Mouse (Mus musculus) heart, postnatal 0 days (tissue): ENCODE results near the gene Zmynd12. TPM values are rescaled to one million over a fixed set of nuclear protein-coding genes. Genes with fewer than 3 reads are reported as not detected.

Experiments
- ATAC-seq: fragments of 200-750 bp; cut with Nextera tagmentation; 2 replicates; pipeline ENCODE4 v1.8.0; 2017; ENCODE audit warnings: low read depth, moderate number of reproducible peaks, moderate library complexity; ENCODE audit not compliant: insufficient read depth
- DNase-seq: peaks from one replicate; pipeline ENCODE4 v3.0.0-alpha.2; 2016; ENCODE audit warnings: low spot score
- H3K27ac ChIP-seq: fragments of 300-500 bp; sonication (generic); 2 replicates; pipeline ENCODE4 v1.5.1; 2014; ENCODE audit warnings: low read depth, mild to moderate bottlenecking
- H3K27me3 ChIP-seq: fragments of 300-500 bp; sonication (generic); 2 replicates; pipeline ENCODE4 v1.6.1; 2014; ENCODE audit warnings: low read length, mixed read lengths; ENCODE audit not compliant: control insufficient read depth, insufficient read depth
- H3K36me3 ChIP-seq: fragments of 300-500 bp; sonication (generic); replicated peaks from 2 replicates; pipeline ENCODE4 v1.6.1; 2014; ENCODE audit warnings: low read length, mixed read lengths; ENCODE audit not compliant: control insufficient read depth, insufficient read depth
- H3K4me1 ChIP-seq: fragments of 300-500 bp; sonication (generic); 2 replicates; pipeline ENCODE4 v1.6.1; 2014; ENCODE audit warnings: antibody characterized with exemption; ENCODE audit not compliant: control insufficient read depth, insufficient read depth
- H3K4me2 ChIP-seq: fragments of 300-500 bp; sonication (generic); 2 replicates; pipeline ENCODE4 v1.6.1; 2014; ENCODE audit warnings: low read depth, mild to moderate bottlenecking, low read length, moderate library complexity
- H3K4me3 ChIP-seq: fragments of 300-500 bp; sonication (generic); 2 replicates; pipeline ENCODE4 v1.5.1; 2014; ENCODE audit warnings: low read depth, low read length
- H3K9ac ChIP-seq: fragments of 300-500 bp; sonication (generic); replicated peaks from 2 replicates; pipeline ENCODE4 v1.6.1; 2014; ENCODE audit warnings: low read depth, low read length, mixed read lengths
- H3K9me3 ChIP-seq: fragments of 300-500 bp; sonication (generic); replicated peaks from 2 replicates; pipeline ENCODE4 v1.6.1; 2016; ENCODE audit warnings: low read length; ENCODE audit not compliant: control insufficient read depth
- CTCF ChIP-seq: IDR thresholded peaks from 2 replicates; pipeline ENCODE4 v1.5.1; 2016; ENCODE audit warnings: antibody characterized with exemption, control low read depth, low read depth
- EP300 ChIP-seq: IDR thresholded peaks from 2 replicates; pipeline ENCODE4 v1.6.1; 2016; ENCODE audit warnings: antibody characterized with exemption, low read depth
- WGBS: fragments of 180-500 bp; shearing (Covaris S2); extraction: QIAGEN DNeasy Blood & Tissue Kit; methylation state at CpG from one replicate; pipeline ENCODE4 v1.1.7; 2014; 5-methylcytosine and 5-hydroxymethylcytosine counted together
- polyA plus RNA-seq: library from polyadenylated mRNA; unstranded; fragments of >200 nt; fragmentation: Nextera tagmentation; extraction: Ambion mirVana; gene quantifications from 2 replicates; pipeline ENCODE4 v1.2.1, GENCODE M21; 2015
- total RNA-seq: library from RNA; depleted of rRNA; stranded (reverse); fragments of >200 nt; gene quantifications from 2 replicates; pipeline ENCODE4 v1.2.3, GENCODE M21; 2014; ENCODE audit warnings: low replicate concordance

The Zmynd12 gene
- total and polyA plus RNA-seq, 2 experiments from 2014 or later, result 0.37 TPM; not detected in 1

DNA sequence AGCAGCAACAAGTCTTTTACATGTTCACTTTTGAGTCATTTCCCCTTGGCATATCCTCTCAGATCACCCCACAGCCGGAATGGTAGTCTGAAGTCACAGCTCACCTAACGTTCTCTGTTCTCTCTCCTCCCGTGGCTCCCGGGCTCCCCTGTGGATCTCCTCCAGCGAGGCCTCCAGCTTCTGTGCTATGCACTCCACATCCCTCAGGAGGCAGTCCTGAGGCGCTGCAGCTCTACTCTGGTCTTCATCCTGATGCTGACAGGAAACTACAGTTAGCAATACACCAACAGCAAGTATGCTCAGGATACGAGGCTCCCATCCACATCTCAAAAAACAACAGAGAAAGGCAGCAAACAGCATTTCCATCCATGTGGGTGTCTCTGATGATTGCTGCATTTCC lies 21.7 kb upstream of the Zmynd12 start:
- Histone ChIP-seq H3K9me3 (peaks cover 15% of the 10 kb centered on the region; the same call in 1 of the 2 replicates), H3K4me3 (no peak overlapping the region), H3K4me2 (no peak overlapping the region), H3K36me3 (no peaks in the 10 kb centered on the region), H3K27ac (no peak overlapping the region), H3K4me1 (no peaks in the 10 kb centered on the region), H3K9ac (no peak overlapping the region), H3K27me3 (no peaks in the 10 kb centered on the region)
- WGBS, result 49% methylated on average over 7 of the region's 7 CpGs
- ATAC-seq (no peak), DNase-seq (no peak)
- TF ChIP-seq CTCF (peak; percentile 21), EP300 (no peak)

DNA sequence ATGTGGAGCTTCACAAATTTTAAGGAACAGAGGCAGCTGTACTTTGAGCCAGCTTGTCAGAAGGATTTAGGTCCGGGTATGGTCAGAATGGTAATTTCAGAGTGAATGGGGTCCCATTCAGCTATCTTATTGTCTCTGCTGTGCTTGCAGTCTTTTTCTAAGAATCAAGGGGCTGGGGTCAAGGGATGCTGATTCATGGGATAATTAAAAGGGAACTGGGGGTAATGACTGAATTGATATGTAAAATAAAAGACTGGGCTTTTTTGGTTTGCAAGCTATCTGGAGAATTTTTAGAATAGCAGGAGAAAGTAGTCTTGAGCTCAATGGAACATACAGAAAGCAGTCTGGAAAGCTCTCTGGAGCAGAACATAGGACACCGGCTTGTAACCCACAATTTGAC lies 19.2 kb upstream of the Zmynd12 start:
- Histone ChIP-seq H3K9me3 (peaks cover 15% of the 10 kb centered on the region; the same call in 1 of the 2 replicates), H3K4me1 (no peaks in the 10 kb centered on the region), H3K9ac (no peak overlapping the region), H3K4me3 (no peak overlapping the region), H3K4me2 (no peak overlapping the region), H3K27ac (no peak overlapping the region), H3K36me3 (no peaks in the 10 kb centered on the region), H3K27me3 (no peaks in the 10 kb centered on the region)
- ATAC-seq, result no peak
- TF ChIP-seq EP300 (no peak), CTCF (no peak)
- DNase-seq, result no peak
- WGBS, result 88% methylated on average over 2 of the region's 2 CpGs

DNA sequence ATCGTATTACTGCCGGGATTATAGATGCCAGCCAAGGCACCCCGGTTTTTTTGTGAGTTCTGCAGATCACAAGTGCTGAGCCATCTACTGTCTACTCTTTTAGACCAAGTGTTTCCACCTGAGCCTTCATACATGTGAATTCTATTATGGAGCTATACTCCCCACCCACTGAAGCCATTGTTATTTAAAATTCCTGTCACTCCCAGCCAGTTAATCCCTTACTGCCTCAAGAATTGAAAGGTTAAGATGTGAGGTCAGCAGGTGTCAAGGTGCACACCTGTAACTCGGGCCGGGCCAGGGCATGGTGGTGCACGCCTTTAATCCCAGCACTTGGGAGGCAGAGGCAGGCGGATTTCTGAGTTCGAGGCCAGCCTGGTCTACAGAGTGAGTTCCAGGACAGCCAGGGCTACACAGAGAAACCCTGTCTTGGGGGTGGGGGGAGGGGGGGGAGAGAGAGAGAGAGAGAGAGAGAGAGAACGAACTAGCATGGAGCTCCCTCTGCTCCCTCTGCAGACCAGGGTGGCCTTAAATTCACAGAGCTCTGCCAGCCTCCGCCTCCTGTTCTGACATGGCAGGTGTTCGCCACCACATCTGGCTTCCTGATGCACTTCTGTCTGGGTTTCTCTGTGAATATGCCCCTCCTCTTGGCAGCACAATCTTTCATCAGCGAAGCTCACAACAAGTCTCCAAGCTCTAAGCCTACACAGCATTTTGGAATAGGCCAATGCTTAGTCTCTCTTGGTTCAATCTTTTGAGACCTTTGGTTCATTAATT lies 10.6 kb upstream of the Zmynd12 start:
- H3K9me3 ChIP-seq, result no peaks in the 10 kb centered on the region
- DNase-seq, result no peak
- H3K4me3 ChIP-seq, result no peak overlapping the region
- TF ChIP-seq CTCF (no peak), EP300 (no peak)
- peaks cover 8% of the 10 kb centered on the region; the same call in 1 of the 2 replicates for H3K4me1 ChIP-seq
- H3K36me3 ChIP-seq, result no peaks in the 10 kb centered on the region
- no peak overlapping the region for H3K4me2 ChIP-seq
- H3K9ac ChIP-seq, result no peak overlapping the region
- H3K27ac ChIP-seq, result peak overlapping the region; percentile 31; the same call in 1 of the 2 replicates
- no peak for ATAC-seq
- 73% methylated on average over 12 of the region's 12 CpGs for WGBS
- H3K27me3 ChIP-seq, result no peaks in the 10 kb centered on the region

DNA sequence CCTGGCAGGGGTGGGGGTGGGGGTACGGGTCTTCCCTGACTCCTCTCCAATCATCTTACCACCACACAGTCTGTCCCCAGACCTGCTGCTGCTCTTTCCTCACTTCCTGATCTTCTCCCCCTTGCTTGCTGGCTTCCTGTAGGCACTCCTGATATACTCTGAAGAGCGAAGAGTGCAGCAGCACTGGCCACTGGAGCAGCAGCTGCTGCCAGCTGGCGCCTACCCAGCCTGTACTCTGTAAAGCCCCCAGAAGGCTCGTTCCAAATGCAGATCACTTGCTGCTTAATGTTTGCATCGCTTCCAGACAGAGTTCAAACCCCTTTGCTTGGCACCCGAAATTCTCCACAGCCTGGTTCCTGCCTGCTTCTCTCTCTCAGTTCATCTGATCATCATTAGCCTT lies 9.8 kb upstream of the Zmynd12 start:
- TF ChIP-seq EP300 (no peak), CTCF (no peak)
- Histone ChIP-seq H3K4me1 (peaks cover 8% of the 10 kb centered on the region; the same call in 1 of the 2 replicates), H3K4me2 (peak overlapping the region; percentile 24), H3K36me3 (no peaks in the 10 kb centered on the region), H3K9ac (no peak overlapping the region), H3K27ac (peak overlapping the region; percentile 31; the same call in 1 of the 2 replicates), H3K27me3 (no peaks in the 10 kb centered on the region), H3K9me3 (no peaks in the 10 kb centered on the region), H3K4me3 (no peak overlapping the region)
- ATAC-seq (peak; percentile 37; the same call in 1 of the 2 replicates), DNase-seq (peak; percentile 41)
- WGBS, result 22% methylated on average over 6 of the region's 6 CpGs

DNA sequence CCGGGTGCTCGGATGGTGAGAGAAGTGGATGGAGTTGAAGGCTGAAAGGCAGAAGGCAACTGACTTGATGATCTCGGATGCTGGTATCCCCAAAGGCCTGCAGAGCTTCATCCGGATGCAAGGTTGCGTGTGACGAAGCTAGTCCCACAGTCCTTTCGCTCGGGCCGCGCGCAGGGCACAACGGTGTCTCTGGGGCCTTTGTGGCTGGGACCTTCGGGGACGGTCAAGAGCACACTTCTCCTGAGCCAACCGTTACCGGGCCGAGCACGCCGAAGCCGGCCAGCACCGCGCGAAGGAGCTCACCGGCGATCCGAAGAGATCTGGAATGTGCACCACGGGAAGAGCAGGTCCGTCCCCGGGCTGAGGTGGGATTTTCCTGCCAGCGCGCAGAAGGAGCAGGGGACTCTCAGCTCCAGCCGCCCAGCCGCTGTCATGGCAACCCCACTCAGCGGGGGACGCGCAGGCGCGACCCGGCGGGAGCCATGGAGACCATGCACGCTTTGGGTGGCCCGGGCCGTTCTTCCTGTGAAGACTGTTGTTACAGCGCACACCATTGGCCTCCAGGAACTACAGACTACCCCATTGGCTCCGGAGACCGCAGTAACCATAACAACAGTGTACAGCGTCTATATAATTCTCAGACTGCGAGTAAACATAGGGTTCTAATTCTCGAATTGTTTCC lies 7.4 kb upstream of the Zmynd12 start, which contains the start of gene Ccdc30:
Gene Ccdc30 (minus strand): TSS at position 450 of the 682 bp plus-strand sequence.
- H3K9me3 ChIP-seq, result no peaks in the 10 kb centered on the region

More for the DNA sequence above, 7.4 kb upstream of the Zmynd12 start, which contains the start of gene Ccdc30:
- Histone ChIP-seq H3K4me3 (peak within 1 kb of the TSS; percentile 55), H3K36me3 (no peaks in the 10 kb centered on the region; the same call in 1 of the 2 replicates), H3K27ac (no peak within 1 kb of the TSS), H3K4me1 (peaks cover 8% of the 10 kb centered on the region; the same call in 1 of the 2 replicates), H3K27me3 (no peaks in the 10 kb centered on the region), H3K9ac (0 out of 2 replicates have a peak within 1 kb of the TSS, but pooled peaks have one; percentile 28), H3K4me2 (peak within 1 kb of the TSS; percentile 97)
- ATAC-seq (peak; percentile 99), DNase-seq (peak; percentile 93)
- WGBS, result under 1% methylated on average over 46 of the region's 49 CpGs
- TF ChIP-seq EP300, result no peak
- no peak for TF ChIP-seq CTCF
